Mouse (Mus musculus): ENCODE results near the gene Kdsr. TPM values are rescaled to one million over a fixed set of nuclear protein-coding genes. Genes with fewer than 3 reads are reported as not detected.

Kdsr gene
- polyA plus RNA-seq, 1 experiment from 2014 or later, result 31.8 TPM

- no peak for DNase-seq (ENCODE audit: low spot score)
- Histone ChIP-seq H3K27me3 (replicated peaks; ENCODE audit: insufficient read depth, low read length) (no peaks in the 10 kb centered on the region), H3K9me3 (ENCODE audit: low read length) (no peaks in the 10 kb centered on the region), H3K9ac (replicated peaks; ENCODE audit: low read depth) (no peak overlapping the region), H3K4me3 (ENCODE audit: low read depth, low read length) (no peak overlapping the region), H3K4me2 (replicated peaks; ENCODE audit: low read depth, low read length) (no peak overlapping the region), H3K4me1 (ENCODE audit: insufficient read depth, low read depth, low read length) (no peaks in the 10 kb centered on the region), H3K36me3 (ENCODE audit: insufficient read depth, low read length) (no peaks in the 10 kb centered on the region), H3K27ac (ENCODE audit: low read length) (no peak overlapping the region)
- TF ChIP-seq EP300 (IDR thresholded peaks at IDR 0.05) (no peak), CTCF (IDR thresholded peaks at IDR 0.05) (no peak)
- 71% methylated on average over 6 of the region's 6 CpGs for WGBS
- no peak for ATAC-seq
Observed at GRCm38 (mm10) chr1:106707036-106707880, 52.3 kb downstream of the Kdsr start.

GRCm38 (mm10) chr1:106703183-106703582 lies 56.3 kb downstream of the Kdsr start:
- H3K27me3 ChIP-seq (replicated peaks; ENCODE audit: insufficient read depth, low read length), result no peaks in the 10 kb centered on the region
- DNase-seq (ENCODE audit: low spot score), result no peak
- H3K36me3 ChIP-seq (ENCODE audit: insufficient read depth, low read length), result no peaks in the 10 kb centered on the region
- H3K9ac ChIP-seq (replicated peaks; ENCODE audit: low read depth), result no peak overlapping the region
- H3K9me3 ChIP-seq (ENCODE audit: low read length), result no peaks in the 10 kb centered on the region
- no peaks in the 10 kb centered on the region for H3K4me1 ChIP-seq (ENCODE audit: insufficient read depth, low read depth, low read length)
- H3K4me2 ChIP-seq (replicated peaks; ENCODE audit: low read depth, low read length), result no peak overlapping the region
- no peak for ATAC-seq
- no peak overlapping the region for H3K4me3 ChIP-seq (ENCODE audit: low read depth, low read length)
- TF ChIP-seq EP300 (IDR thresholded peaks at IDR 0.05) (no peak), CTCF (IDR thresholded peaks at IDR 0.05) (no peak)
- no peak overlapping the region for H3K27ac ChIP-seq (ENCODE audit: low read length)
- WGBS, result 39% methylated on average over 3 of the region's 3 CpGs

GRCm38 (mm10) chr1:106702471-106703175 lies 56.9 kb downstream of the Kdsr start:
- no peak overlapping the region for H3K9ac ChIP-seq (replicated peaks; ENCODE audit: low read depth)
- no peaks in the 10 kb centered on the region for H3K27me3 ChIP-seq (replicated peaks; ENCODE audit: insufficient read depth, low read length)
- WGBS, result 37% methylated on average over 4 of the region's 4 CpGs
- no peaks in the 10 kb centered on the region for H3K36me3 ChIP-seq (ENCODE audit: insufficient read depth, low read length)
- no peak overlapping the region for H3K4me3 ChIP-seq (ENCODE audit: low read depth, low read length)
- H3K4me2 ChIP-seq (replicated peaks; ENCODE audit: low read depth, low read length), result no peak overlapping the region
- H3K4me1 ChIP-seq (ENCODE audit: insufficient read depth, low read depth, low read length), result no peaks in the 10 kb centered on the region
- DNase-seq (ENCODE audit: low spot score), result peak; percentile 58
- peak; percentile 44 for ATAC-seq
- H3K9me3 ChIP-seq (ENCODE audit: low read length), result no peaks in the 10 kb centered on the region
- no peak for TF ChIP-seq CTCF (IDR thresholded peaks at IDR 0.05)
- TF ChIP-seq EP300 (IDR thresholded peaks at IDR 0.05), result no peak
- H3K27ac ChIP-seq (ENCODE audit: low read length), result no peak overlapping the region

GRCm38 (mm10) chr1:106700520-106701114 lies 58.9 kb downstream of the Kdsr start:
- Histone ChIP-seq H3K27ac (ENCODE audit: low read length) (no peak overlapping the region), H3K9me3 (ENCODE audit: low read length) (no peaks in the 10 kb centered on the region), H3K27me3 (replicated peaks; ENCODE audit: insufficient read depth, low read length) (no peaks in the 10 kb centered on the region), H3K4me2 (replicated peaks; ENCODE audit: low read depth, low read length) (no peak overlapping the region), H3K36me3 (ENCODE audit: insufficient read depth, low read length) (no peaks in the 10 kb centered on the region), H3K9ac (replicated peaks; ENCODE audit: low read depth) (no peak overlapping the region), H3K4me3 (ENCODE audit: low read depth, low read length) (no peak overlapping the region), H3K4me1 (ENCODE audit: insufficient read depth, low read depth, low read length) (no peaks in the 10 kb centered on the region)
- no peak for TF ChIP-seq EP300 (IDR thresholded peaks at IDR 0.05)
- no peak for TF ChIP-seq CTCF (IDR thresholded peaks at IDR 0.05)
- DNase-seq (ENCODE audit: low spot score), result no peak
- WGBS, result 87% methylated on average over 9 of the region's 9 CpGs
- ATAC-seq, result no peak

- ATAC-seq (no peak), DNase-seq (ENCODE audit: low spot score) (no peak)
- no peak for TF ChIP-seq EP300 (IDR thresholded peaks at IDR 0.05)
- TF ChIP-seq CTCF (IDR thresholded peaks at IDR 0.05), result no peak
- H3K27ac ChIP-seq (ENCODE audit: low read length), result no peak overlapping the region
- H3K9ac ChIP-seq (replicated peaks; ENCODE audit: low read depth), result no peak overlapping the region
- H3K36me3 ChIP-seq (ENCODE audit: insufficient read depth, low read length), result no peaks in the 10 kb centered on the region
- H3K27me3 ChIP-seq (replicated peaks; ENCODE audit: insufficient read depth, low read length), result no peaks in the 10 kb centered on the region
- 87% methylated on average over 5 of the region's 5 CpGs for WGBS
- H3K9me3 ChIP-seq (ENCODE audit: low read length), result no peaks in the 10 kb centered on the region
- no peak overlapping the region for H3K4me2 ChIP-seq (replicated peaks; ENCODE audit: low read depth, low read length)
- H3K4me1 ChIP-seq (ENCODE audit: insufficient read depth, low read depth, low read length), result no peaks in the 10 kb centered on the region
- H3K4me3 ChIP-seq (ENCODE audit: low read depth, low read length), result no peak overlapping the region
Observed at GRCm38 (mm10) chr1:106696472-106696871, 63.1 kb downstream of the Kdsr start.

- Histone ChIP-seq H3K4me3 (ENCODE audit: low read depth, low read length) (no peak overlapping the region), H3K4me2 (replicated peaks; ENCODE audit: low read depth, low read length) (no peak overlapping the region), H3K36me3 (ENCODE audit: insufficient read depth, low read length) (no peaks in the 10 kb centered on the region), H3K27ac (ENCODE audit: low read length) (no peak overlapping the region), H3K9me3 (ENCODE audit: low read length) (no peaks in the 10 kb centered on the region), H3K4me1 (ENCODE audit: insufficient read depth, low read depth, low read length) (no peaks in the 10 kb centered on the region), H3K27me3 (replicated peaks; ENCODE audit: insufficient read depth, low read length) (no peaks in the 10 kb centered on the region), H3K9ac (replicated peaks; ENCODE audit: low read depth) (no peak overlapping the region)
- no peak for ATAC-seq
- WGBS, result 77% methylated on average over 4 of the region's 4 CpGs
- DNase-seq (ENCODE audit: low spot score), result no peak
- TF ChIP-seq EP300 (IDR thresholded peaks at IDR 0.05), result no peak
- no peak for TF ChIP-seq CTCF (IDR thresholded peaks at IDR 0.05)
Observed at GRCm38 (mm10) chr1:106695649-106696048, 63.9 kb downstream of the Kdsr start.
